Mouse (Mus musculus) heart, postnatal 25 days (tissue): ENCODE data around the gene Ccdc138. TPM values are rescaled to one million over a fixed set of nuclear protein-coding genes. Genes with fewer than 3 reads are reported as not detected.

Experiments used
- DNase-seq: peaks from one replicate; pipeline ENCODE4 v3.0.0; 2022; ENCODE audit warnings: low spot score
- intact Hi-C: fragments of 180-260 bp; cut with DNase I; formaldehyde crosslinking; loops from one replicate; pipeline ENCODE4 v1.15.1; 2025
- total RNA-seq, 2 experiments: library from RNA; stranded (reverse); gene quantifications; 2 replicates each; pipeline ENCODE4 v1.2.3; 2021

Gene Ccdc138
- total RNA-seq, 2 experiments from 2014 or later, result 0.50 to 0.75 TPM

GRCm38 (mm10) chr10:58559098-58559497 is 61.4 kb downstream of the Ccdc138 start:
- no peak for DNase-seq
- intact Hi-C loops, result loop anchor here (5.0 kb wide), 1 partner anchor 118 kb away; the partner anchor contains the start of gene Edar

GRCm38 (mm10) chr10:58559901-58560300 is 62.2 kb downstream of the Ccdc138 start:
- intact Hi-C loops, result loop anchor here (5.0 kb wide), 2 partner anchors 62 to 117 kb away; partner anchors contain the start of gene Edar
- DNase-seq, result no peak

GRCm38 (mm10) chr10:58560521-58560920 is 62.8 kb downstream of the Ccdc138 start:
- no peak for DNase-seq
- intact Hi-C loops, result loop anchor here (5.0 kb wide), 1 partner anchor 62 kb away; no protein-coding TSS in a partner anchor

- no peak for DNase-seq
- intact Hi-C loops, result no loop called here
Measured at GRCm38 (mm10) chr10:58585427-58586223, 87.9 kb downstream of the Ccdc138 start.

- DNase-seq, result no peak
- intact Hi-C loops, result no loop called here
Measured at GRCm38 (mm10) chr10:58594486-58594885, 96.7 kb downstream of the Ccdc138 start.

- intact Hi-C loops, result no loop called here
- DNase-seq, result no peak
Measured at GRCm38 (mm10) chr10:58595197-58595596, 97.4 kb downstream of the Ccdc138 start.

GRCm38 (mm10) chr10:58595821-58596220 is 98.1 kb downstream of the Ccdc138 start:
- intact Hi-C loops, result no loop called here
- no peak for DNase-seq

- intact Hi-C loops, result no loop called here
- no peak for DNase-seq
Measured at GRCm38 (mm10) chr10:58600151-58600550, 102.4 kb downstream of the Ccdc138 start.

GRCm38 (mm10) chr10:58600983-58601382 is 103.2 kb downstream of the Ccdc138 start:
- intact Hi-C loops, result no loop called here
- no peak for DNase-seq

- no peak for DNase-seq
- intact Hi-C loops, result no loop called here
Measured at GRCm38 (mm10) chr10:58601431-58601901, 103.7 kb downstream of the Ccdc138 start.

- DNase-seq, result no peak
- intact Hi-C loops, result no loop called here
Measured at GRCm38 (mm10) chr10:58601946-58602345, 104.2 kb downstream of the Ccdc138 start.

- peak; percentile 46 for DNase-seq
- intact Hi-C loops, result no loop called here
Measured at GRCm38 (mm10) chr10:58604779-58605178, 107.0 kb downstream of the Ccdc138 start.

GRCm38 (mm10) chr10:58606356-58606755 is 108.6 kb downstream of the Ccdc138 start:
- DNase-seq, result no peak
- intact Hi-C loops, result no loop called here

GRCm38 (mm10) chr10:58608858-58609257 is 111.1 kb downstream of the Ccdc138 start:
- DNase-seq, result no peak
- intact Hi-C loops, result no loop called here

GRCm38 (mm10) chr10:58610484-58611261 is 112.9 kb downstream of the Ccdc138 start:
- DNase-seq, result peak; percentile 9
- intact Hi-C loops, result no loop called here

- intact Hi-C loops, result no loop called here
- DNase-seq, result no peak
Measured at GRCm38 (mm10) chr10:58614601-58615000, 116.9 kb downstream of the Ccdc138 start.

- DNase-seq, result no peak
- intact Hi-C loops, result no loop called here
Measured at GRCm38 (mm10) chr10:58616565-58616964, 118.8 kb downstream of the Ccdc138 start.

- no peak for DNase-seq
- intact Hi-C loops, result no loop called here
Measured at GRCm38 (mm10) chr10:58618501-58619216, 120.9 kb downstream of the Ccdc138 start.

- DNase-seq, result no peak
- intact Hi-C loops, result no loop called here
Measured at GRCm38 (mm10) chr10:58619266-58619665, 121.5 kb downstream of the Ccdc138 start.
